ENCODE assay signal across 27 mouse cellular contexts in genomic region chr15:49146430-49146829, GRCm38 (mm10).
DNase-seq lines count a peak whose midpoint lies in the region; ATAC-seq and TF ChIP-seq lines count a peak whose summit lies in the region.
"Had no signal": no experiment of that assay in that cellular context is flagged by ENCODE, and none has a peak within 500 bp of the region (broad histone marks: within the 10 kb centered on the region; RNA-seq: fewer than 3 reads in every experiment).

No protein-coding gene starts in this region.

- ATAC-seq in intestine, embryonic 16.5 days = no peak
- ATAC-seq: activated CD4-positive, CD25-positive, alpha-beta regulatory T cell, adult 4 months; CD4-positive, CD25-positive, alpha-beta regulatory T cell, adult 4 months; forebrain, embryonic 13.5 days; forebrain, embryonic 15.5 days; forebrain, postnatal 0 days; Patski had no signal

- H3K4me1 ChIP-seq in intestine, embryonic 16.5 days (ENCODE audit: control insufficient read depth, insufficient read depth, low read length) = no peaks in the 10 kb centered on the region
- H3K4me1 ChIP-seq: embryonic facial prominence, embryonic 13.5 days; embryonic facial prominence, embryonic 15.5 days; forebrain, embryonic 13.5 days; forebrain, embryonic 15.5 days had no signal

- H3K27ac ChIP-seq in intestine, embryonic 16.5 days (ENCODE audit: low read length) = no peak overlapping the region
- no peak overlapping the region for H3K27ac ChIP-seq in layer of hippocampus, adult 2 months
- H3K27ac ChIP-seq: embryonic facial prominence, embryonic 13.5 days; embryonic facial prominence, embryonic 15.5 days; forebrain, embryonic 13.5 days; forebrain, embryonic 15.5 days had no signal

- H3K36me3 ChIP-seq in intestine, embryonic 16.5 days (ENCODE audit: control insufficient read depth, insufficient read depth, low read length) = no peaks in the 10 kb centered on the region
- H3K36me3 ChIP-seq: embryonic facial prominence, embryonic 13.5 days; embryonic facial prominence, embryonic 15.5 days; forebrain, embryonic 15.5 days; G1E had no signal

- no peaks in the 10 kb centered on the region for H3K27me3 ChIP-seq in intestine, embryonic 16.5 days (replicated peaks; ENCODE audit: control insufficient read depth, insufficient read depth, low read length)
- H3K27me3 ChIP-seq: CH12.LX; embryonic facial prominence, embryonic 13.5 days; embryonic facial prominence, embryonic 15.5 days; forebrain, embryonic 13.5 days; forebrain, embryonic 15.5 days; Patski had no signal

- no peak overlapping the region for H3K4me2 ChIP-seq in intestine, embryonic 16.5 days (ENCODE audit: low read depth, low read length)
- H3K4me2 ChIP-seq: embryonic facial prominence, embryonic 13.5 days; embryonic facial prominence, embryonic 15.5 days; forebrain, embryonic 13.5 days; forebrain, embryonic 15.5 days had no signal

- TF ChIP-seq CTCF in layer of hippocampus, adult 2 months (conservative IDR thresholded peaks at IDR 0.05) = no peak

- 75% methylated on average over 1 of the region's 1 CpGs for WGBS in intestine, embryonic 16.5 days

- no peaks in the 10 kb centered on the region for H3K9me3 ChIP-seq in intestine, embryonic 16.5 days (ENCODE audit: control insufficient read depth, low read length)
- H3K9me3 ChIP-seq: embryonic facial prominence, embryonic 13.5 days; embryonic facial prominence, embryonic 15.5 days; forebrain, embryonic 13.5 days; forebrain, embryonic 15.5 days had no signal

- H3K9ac ChIP-seq in intestine, embryonic 16.5 days (ENCODE audit: low read depth, low read length) = no peak overlapping the region
- H3K9ac ChIP-seq: embryonic facial prominence, embryonic 13.5 days; embryonic facial prominence, embryonic 15.5 days; forebrain, embryonic 13.5 days; forebrain, embryonic 15.5 days; forebrain, postnatal 0 days had no signal

- DNase-seq in 3T3-L1 (ENCODE audit: low read depth, low spot score) = peak; percentile 72
- DNase-seq in Muller cell, postnatal 12 days (ENCODE audit: inconsistent ontology term) = peak; percentile 76
- peak; percentile 25 for DNase-seq in fibroblast of lung, adult 2 months (ENCODE audit: low read depth)
- no peak for DNase-seq in neural tube, embryonic 10.5 days (ENCODE audit: extremely low spot score, low spot score)
- DNase-seq in layer of hippocampus, adult 2 months (ENCODE audit: low spot score in 2 of 2) = no peak
- DNase-seq: adrenal gland, adult 2 months; adrenal gland, postnatal 10 days; adrenal gland, postnatal 25 days; cerebellum, adult 11 months; cerebellum, adult 18-20 months; cerebellum, adult 8-10 months; cerebellum, adult 9-11 months; cerebellum, postnatal 14 days; cerebellum, postnatal 36 days; embryo, embryonic 11 days; forebrain, postnatal 0 days had no signal

- H3K4me3 ChIP-seq in intestine, embryonic 16.5 days (ENCODE audit: low read length) = no peak overlapping the region
- H3K4me3 ChIP-seq in layer of hippocampus, adult 2 months = no peak overlapping the region
- H3K4me3 ChIP-seq: embryonic facial prominence, embryonic 13.5 days; embryonic facial prominence, embryonic 15.5 days; erythroblast, embryonic 14.5 days; forebrain, embryonic 13.5 days; forebrain, embryonic 15.5 days had no signal

Comparison
In these comparisons a context has a peak if more than half of its experiments do, and no peak if none do; other contexts are left out.
1. DNase-seq: peak in 3T3-L1 (single experiment), Muller cell, postnatal 12 days (single experiment) and fibroblast of lung, adult 2 months (single experiment); none in neural tube, embryonic 10.5 days (single experiment) and layer of hippocampus, adult 2 months (0 of 2).